Mouse (Mus musculus) C2C12 (cell line): ENCODE data around the gene Akap6.

Experiments
- CTCF ChIP-seq: IDR thresholded peaks from one replicate; pipeline ENCODE4 v1.5.1; 2011; ENCODE audit not compliant: control insufficient read depth, insufficient read depth, insufficient read length
- MYOD1 ChIP-seq: IDR thresholded peaks from one replicate; pipeline ENCODE4 v1.6.1; 2011; ENCODE audit warnings: low read depth; ENCODE audit not compliant: control insufficient read depth, insufficient read length
- USF1 ChIP-seq: IDR thresholded peaks from one replicate; pipeline ENCODE4 v1.6.1; 2011; ENCODE audit warnings: low read depth, mild to moderate bottlenecking, control low read depth, moderate library complexity

DNA sequence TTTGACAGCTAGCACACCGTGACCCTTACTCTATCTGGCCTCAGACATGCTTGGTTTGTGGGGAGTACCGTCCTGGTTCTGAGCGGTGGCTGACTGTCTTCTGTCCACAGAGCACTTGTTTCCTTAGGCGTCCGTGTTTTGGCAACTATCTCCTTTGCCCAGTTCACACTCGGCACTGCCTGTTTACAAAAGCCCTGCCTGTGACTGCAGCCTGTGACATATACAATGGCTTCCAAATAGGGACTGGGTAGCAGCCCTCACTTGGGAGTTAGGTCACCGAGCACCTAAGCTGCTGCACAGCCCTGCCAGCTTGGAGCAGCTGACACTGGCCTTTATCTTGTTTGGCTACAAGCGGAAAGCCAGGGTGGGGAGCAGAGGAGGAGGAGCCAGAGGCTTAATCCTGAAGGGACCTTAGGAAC lies 91.2 kb downstream of the Akap6 start:
- TF ChIP-seq USF1 (no peak), CTCF (no peak), MYOD1 (no peak)
